Mouse (Mus musculus): Measurements from ENCODE around the gene Cela3b. TPM values are rescaled to one million over a fixed set of nuclear protein-coding genes. Genes with fewer than 3 reads are reported as not detected.

Gene Cela3b
- polyA plus RNA-seq, 1 experiment from 2014 or later, result 0.17 TPM

- peak overlapping the region; percentile 85 for H3K4me2 ChIP-seq
- no peaks in the 10 kb centered on the region for H3K36me3 ChIP-seq
- H3K9me3 ChIP-seq (replicated peaks), result no peaks in the 10 kb centered on the region
- peak overlapping the region; percentile 66; the same call in 1 of the 2 replicates for H3K4me3 ChIP-seq (replicated peaks)
- peaks cover 21% of the 10 kb centered on the region for H3K27me3 ChIP-seq
- peaks cover 65% of the 10 kb centered on the region for H3K4me1 ChIP-seq (replicated peaks)
- ATAC-seq (ENCODE audit: low read depth), result 0 out of 2 replicates have a peak, but pooled peaks have one; percentile 7
- WGBS (ENCODE audit: insufficient replicate concordance), result 61% methylated on average over 9 of the region's 9 CpGs
- no peak overlapping the region for H3K9ac ChIP-seq
- DNase-seq, result no peak
- peak overlapping the region; percentile 53; the same call in 1 of the 2 replicates for H3K27ac ChIP-seq
These were observed 40.5 kb upstream of the Cela3b start for GRCm38 (mm10) chr4:137470701-137471317.

DNA sequence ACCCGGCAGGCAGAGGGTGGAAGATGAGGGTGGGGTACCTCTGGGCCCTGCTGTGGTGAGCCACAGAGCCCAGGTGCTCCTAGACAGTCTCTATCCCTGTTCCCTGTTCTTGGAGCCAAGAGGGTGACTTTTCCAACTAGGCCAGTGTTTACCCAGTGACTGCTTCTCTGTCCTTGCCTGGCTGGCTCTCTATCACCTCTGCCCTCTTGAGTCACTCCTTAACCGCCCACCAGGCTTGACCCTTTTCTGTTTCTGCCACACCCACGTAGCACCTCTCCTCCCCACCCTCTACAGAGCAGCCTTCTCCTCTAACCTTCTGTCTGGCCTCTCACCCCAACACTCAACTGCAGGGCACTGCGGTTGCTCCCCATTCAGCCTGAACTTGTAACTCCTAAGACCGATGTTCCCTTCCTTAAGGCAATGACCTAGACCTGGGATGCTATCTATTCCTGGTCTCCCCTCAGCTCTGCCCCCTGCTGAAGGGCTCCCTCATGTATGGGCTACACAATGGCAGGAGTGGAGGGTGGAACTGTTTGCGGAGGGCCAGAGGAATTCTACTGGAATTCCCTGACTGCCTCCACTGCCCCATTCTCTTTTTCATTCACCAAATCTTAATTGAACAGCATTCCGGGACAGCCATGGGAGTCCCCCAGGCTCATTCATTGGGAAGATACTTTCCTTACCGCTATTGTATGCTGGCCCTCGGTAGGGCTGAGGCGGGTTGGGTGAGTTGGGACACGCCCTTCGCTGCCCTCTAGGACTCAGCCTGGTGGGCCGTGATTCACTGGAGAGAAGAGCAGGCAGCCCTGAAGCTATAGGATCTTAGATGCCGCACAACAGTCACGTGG is 39.7 kb upstream of the Cela3b start:
- peaks cover 21% of the 10 kb centered on the region for H3K27me3 ChIP-seq
- H3K4me3 ChIP-seq (replicated peaks), result peak overlapping the region; percentile 66
- 0 out of 2 replicates have a peak overlapping the region, but pooled peaks have one; percentile 9 for H3K27ac ChIP-seq
- H3K36me3 ChIP-seq, result no peaks in the 10 kb centered on the region
- WGBS (ENCODE audit: insufficient replicate concordance), result 40% methylated on average over 15 of the region's 15 CpGs
- H3K4me2 ChIP-seq, result peak overlapping the region; percentile 85
- no peak for ATAC-seq (ENCODE audit: low read depth)
- no peaks in the 10 kb centered on the region for H3K9me3 ChIP-seq (replicated peaks)
- H3K4me1 ChIP-seq (replicated peaks), result peaks cover 59% of the 10 kb centered on the region
- no peak for DNase-seq
- peak overlapping the region; percentile 74 for H3K9ac ChIP-seq

DNA sequence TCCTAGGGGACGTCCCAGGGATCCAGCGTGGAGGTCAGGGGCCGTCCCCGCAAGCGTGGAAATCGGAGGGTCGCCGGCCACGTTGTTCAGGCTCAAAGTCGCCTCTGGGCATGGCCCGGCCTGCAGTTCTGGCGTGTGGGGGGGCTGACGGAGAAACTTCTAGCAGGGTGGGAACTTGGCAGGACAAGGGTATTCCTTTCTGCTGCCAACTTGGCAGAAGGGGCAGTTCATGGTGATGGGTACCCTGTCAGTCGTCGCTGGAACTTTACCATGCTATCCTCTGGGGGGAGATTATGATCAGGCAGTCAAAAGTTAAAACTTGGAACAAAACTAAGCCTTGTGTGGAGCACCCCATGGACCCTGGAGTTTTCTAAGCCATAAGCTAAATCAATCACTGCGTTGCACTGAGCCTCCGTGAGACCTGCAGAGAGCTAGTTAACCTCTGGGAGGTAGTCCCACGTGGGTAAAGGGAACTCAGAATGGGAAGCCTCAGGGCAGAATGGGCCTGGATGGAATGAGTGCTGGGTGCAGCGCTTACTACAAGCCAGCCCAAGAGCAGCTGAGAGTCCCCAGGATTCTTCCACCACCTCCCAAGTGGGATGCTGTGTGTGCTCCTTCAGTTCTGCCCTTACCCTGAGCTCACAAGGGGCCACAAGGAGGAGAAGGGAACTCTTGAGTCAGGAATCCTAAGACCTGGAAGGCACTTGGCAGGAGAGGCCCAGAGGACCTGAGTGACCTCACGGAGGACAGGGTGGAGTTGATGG is 38.9 kb upstream of the Cela3b start:
- DNase-seq, result no peak
- H3K4me1 ChIP-seq (replicated peaks), result peaks cover 59% of the 10 kb centered on the region
- H3K9me3 ChIP-seq (replicated peaks), result no peaks in the 10 kb centered on the region
- H3K4me3 ChIP-seq (replicated peaks), result peak overlapping the region; percentile 66
- H3K27me3 ChIP-seq, result peaks cover 21% of the 10 kb centered on the region
- H3K27ac ChIP-seq, result no peak overlapping the region
- 9% methylated on average over 20 of the region's 20 CpGs for WGBS (ENCODE audit: insufficient replicate concordance)
- peak overlapping the region; percentile 85 for H3K4me2 ChIP-seq
- peak; percentile 8 for ATAC-seq (ENCODE audit: low read depth)
- no peaks in the 10 kb centered on the region for H3K36me3 ChIP-seq
- H3K9ac ChIP-seq, result peak overlapping the region; percentile 74

DNA sequence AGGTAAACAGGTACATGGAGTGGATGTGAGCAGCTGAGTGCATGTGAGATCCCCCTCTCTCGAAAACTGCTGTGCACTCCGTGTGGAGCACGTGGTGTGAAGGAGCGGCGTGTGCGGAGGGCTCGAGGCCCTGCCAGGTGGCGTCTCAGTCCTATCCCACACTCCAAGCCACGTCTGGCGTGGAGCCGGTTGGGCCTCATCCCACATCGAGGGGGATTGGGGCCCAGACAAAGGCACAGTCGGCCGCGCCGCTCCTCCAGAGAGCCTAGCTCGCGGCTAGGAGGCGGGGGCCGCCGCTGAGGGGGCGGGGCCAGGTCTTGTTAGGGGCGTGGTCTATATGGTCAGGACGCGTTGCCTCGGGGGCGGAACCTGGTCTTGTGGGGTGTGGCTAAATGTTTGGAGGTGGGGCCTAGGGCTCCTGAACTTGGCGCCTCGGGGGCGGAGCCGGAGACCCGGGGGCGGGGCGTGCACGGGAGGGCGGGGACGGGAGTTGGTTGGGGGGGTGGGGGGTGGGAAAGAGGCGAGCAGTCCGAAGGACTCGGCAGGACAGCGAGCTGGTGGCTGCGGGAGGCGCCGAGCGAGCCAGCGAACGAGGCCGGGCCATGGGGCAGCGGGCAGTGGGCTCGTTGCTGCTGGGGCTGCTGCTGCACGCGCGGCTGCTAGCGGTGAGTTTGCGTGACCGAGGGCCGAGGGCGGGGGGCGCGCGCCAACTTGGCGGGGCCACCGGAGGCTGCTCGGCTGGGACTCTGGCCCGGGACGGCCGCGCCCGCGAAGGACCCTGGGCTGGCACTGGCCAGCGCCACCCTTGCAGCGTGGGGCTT is 38.1 kb upstream of the Cela3b start, which contains the start of gene Hspg2:
Gene Hspg2 (plus strand): TSS at position 510 of the 821 bp plus-strand sequence.
- Histone ChIP-seq H3K27ac (no peak within 1 kb of the TSS), H3K36me3 (no peaks in the 10 kb centered on the region), H3K9ac (peak within 1 kb of the TSS; percentile 74), H3K4me3 (replicated peaks) (peak within 1 kb of the TSS; percentile 66), H3K4me2 (peak within 1 kb of the TSS; percentile 85), H3K9me3 (replicated peaks) (no peaks in the 10 kb centered on the region), H3K4me1 (replicated peaks) (peaks cover 51% of the 10 kb centered on the region), H3K27me3 (peaks cover 21% of the 10 kb centered on the region)
- WGBS (ENCODE audit: insufficient replicate concordance), result 2% methylated on average over 71 of the region's 72 CpGs
- ATAC-seq (ENCODE audit: low read depth) (peak; percentile 79), DNase-seq (peak; percentile 91)

DNA sequence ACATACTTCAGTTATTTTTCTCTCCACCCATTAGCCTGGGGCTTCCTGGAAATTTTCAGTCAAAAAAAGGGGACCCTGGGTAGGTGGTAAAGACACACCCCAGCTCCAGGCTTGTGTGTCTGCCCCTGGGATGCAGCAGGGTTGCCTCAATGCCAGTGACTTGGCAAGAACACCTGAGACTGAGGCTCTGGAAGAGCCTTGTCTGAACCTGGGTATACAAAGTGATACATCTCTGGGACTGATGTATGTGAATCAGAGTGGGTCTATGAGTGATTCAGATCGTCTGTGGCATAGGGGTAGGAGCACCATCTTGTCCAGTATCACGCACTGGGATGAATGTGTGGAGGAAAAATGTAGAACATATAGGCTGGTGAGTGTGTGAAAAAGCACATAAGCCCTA is 37.2 kb upstream of the Cela3b start:
- peaks cover 21% of the 10 kb centered on the region for H3K27me3 ChIP-seq
- DNase-seq (no peak), ATAC-seq (ENCODE audit: low read depth) (no peak)
- no peak overlapping the region for H3K4me3 ChIP-seq (replicated peaks)
- 81% methylated on average over 2 of the region's 2 CpGs for WGBS (ENCODE audit: insufficient replicate concordance)
- H3K27ac ChIP-seq, result no peak overlapping the region
- no peaks in the 10 kb centered on the region for H3K9me3 ChIP-seq (replicated peaks)
- H3K4me2 ChIP-seq, result peak overlapping the region; percentile 85
- H3K9ac ChIP-seq, result no peak overlapping the region
- no peaks in the 10 kb centered on the region for H3K36me3 ChIP-seq
- H3K4me1 ChIP-seq (replicated peaks), result peaks cover 43% of the 10 kb centered on the region

- DNase-seq (no peak), ATAC-seq (ENCODE audit: low read depth) (no peak)
- WGBS (ENCODE audit: insufficient replicate concordance), result 63% methylated on average over 4 of the region's 4 CpGs
- Histone ChIP-seq H3K36me3 (no peaks in the 10 kb centered on the region), H3K27ac (no peak overlapping the region), H3K9me3 (replicated peaks) (no peaks in the 10 kb centered on the region), H3K9ac (no peak overlapping the region), H3K27me3 (peaks cover 21% of the 10 kb centered on the region), H3K4me2 (no peak overlapping the region), H3K4me3 (replicated peaks) (no peak overlapping the region), H3K4me1 (replicated peaks) (peaks cover 41% of the 10 kb centered on the region)
These were observed 36.7 kb upstream of the Cela3b start for GRCm38 (mm10) chr4:137466991-137467390.

DNA sequence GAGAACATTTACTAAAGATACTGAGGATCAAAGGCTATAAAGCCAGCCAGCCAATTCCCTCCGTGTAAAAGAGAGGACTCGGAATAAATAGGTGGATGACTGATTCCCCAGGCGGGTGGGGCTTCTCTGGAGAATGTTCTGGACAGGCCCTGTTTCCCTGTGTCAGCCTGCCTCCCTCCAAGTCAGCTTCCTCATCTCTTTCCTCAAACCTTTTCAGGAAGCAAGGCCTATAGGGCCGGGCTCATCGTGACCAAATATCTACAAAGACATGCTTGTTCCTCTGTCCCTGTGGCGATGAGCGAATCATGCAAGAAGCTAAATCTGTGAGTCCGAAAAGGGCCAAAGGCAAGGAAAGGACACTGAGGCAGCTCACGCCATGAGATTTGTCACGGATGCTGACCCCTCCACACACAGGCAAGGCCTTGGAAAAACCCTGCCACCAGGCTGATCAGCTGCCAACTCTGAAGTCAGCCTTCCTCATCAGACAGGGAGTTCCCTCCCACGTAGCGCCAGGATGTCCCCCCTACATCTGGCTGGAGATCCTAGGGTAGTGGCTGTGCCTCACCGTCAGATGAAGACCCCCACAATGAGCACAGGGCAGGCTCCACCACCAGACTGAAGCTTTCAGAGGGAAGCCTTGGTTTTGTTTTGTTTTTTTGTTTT is 34.9 kb upstream of the Cela3b start:
- H3K27me3 ChIP-seq, result peaks cover 17% of the 10 kb centered on the region
- no peaks in the 10 kb centered on the region for H3K36me3 ChIP-seq
- no peaks in the 10 kb centered on the region for H3K9me3 ChIP-seq (replicated peaks)
- ATAC-seq (ENCODE audit: low read depth) (no peak), DNase-seq (no peak)
- no peak overlapping the region for H3K4me3 ChIP-seq (replicated peaks)
- peaks cover 31% of the 10 kb centered on the region for H3K4me1 ChIP-seq (replicated peaks)
- H3K4me2 ChIP-seq, result no peak overlapping the region
- no peak overlapping the region for H3K9ac ChIP-seq
- 58% methylated on average over 13 of the region's 13 CpGs for WGBS (ENCODE audit: insufficient replicate concordance)
- no peak overlapping the region; the same call in none of the 2 replicates for H3K27ac ChIP-seq

GRCm38 (mm10) chr4:137461981-137462690 is 31.8 kb upstream of the Cela3b start:
- 68% methylated on average over 16 of the region's 16 CpGs for WGBS (ENCODE audit: insufficient replicate concordance)
- Histone ChIP-seq H3K4me2 (no peak overlapping the region), H3K27me3 (no peaks in the 10 kb centered on the region), H3K4me1 (replicated peaks) (peaks cover 21% of the 10 kb centered on the region), H3K9ac (no peak overlapping the region), H3K4me3 (replicated peaks) (no peak overlapping the region), H3K27ac (no peak overlapping the region), H3K9me3 (replicated peaks) (no peaks in the 10 kb centered on the region), H3K36me3 (no peaks in the 10 kb centered on the region)
- DNase-seq (no peak), ATAC-seq (ENCODE audit: low read depth) (no peak)

GRCm38 (mm10) chr4:137461217-137461616 is 30.9 kb upstream of the Cela3b start:
- Histone ChIP-seq H3K27me3 (no peaks in the 10 kb centered on the region), H3K4me3 (replicated peaks) (no peak overlapping the region), H3K4me1 (replicated peaks) (peaks cover 29% of the 10 kb centered on the region), H3K36me3 (no peaks in the 10 kb centered on the region), H3K9ac (no peak overlapping the region), H3K4me2 (no peak overlapping the region), H3K9me3 (replicated peaks) (no peaks in the 10 kb centered on the region), H3K27ac (no peak overlapping the region)
- ATAC-seq (ENCODE audit: low read depth), result no peak
- 51% methylated on average over 4 of the region's 4 CpGs for WGBS (ENCODE audit: insufficient replicate concordance)
- DNase-seq, result no peak

- no peaks in the 10 kb centered on the region for H3K9me3 ChIP-seq (replicated peaks)
- no peak for ATAC-seq (ENCODE audit: low read depth)
These were observed 30.3 kb upstream of the Cela3b start for GRCm38 (mm10) chr4:137460676-137461075.

More at GRCm38 (mm10) chr4:137460676-137461075, 30.3 kb upstream of the Cela3b start:
- Histone ChIP-seq H3K4me1 (replicated peaks) (peaks cover 29% of the 10 kb centered on the region), H3K36me3 (no peaks in the 10 kb centered on the region), H3K27ac (no peak overlapping the region), H3K4me2 (no peak overlapping the region), H3K9ac (no peak overlapping the region), H3K27me3 (no peaks in the 10 kb centered on the region), H3K4me3 (replicated peaks) (no peak overlapping the region)
- DNase-seq, result no peak
- WGBS (ENCODE audit: insufficient replicate concordance), result 75% methylated on average over 14 of the region's 14 CpGs
